Mouse (Mus musculus) C2C12 (cell line): ENCODE results near the gene Pdpr.

ENCODE experiments used
- CTCF ChIP-seq: IDR thresholded peaks from one replicate; pipeline ENCODE4 v1.5.1; 2011; ENCODE audit not compliant: control insufficient read depth, insufficient read depth, insufficient read length
- MYOG ChIP-seq: IDR thresholded peaks from one replicate; pipeline ENCODE4 v1.6.1; 2011; ENCODE audit not compliant: control insufficient read depth, insufficient read length; ENCODE audit errors: extremely low read depth
- USF1 ChIP-seq: IDR thresholded peaks from one replicate; pipeline ENCODE4 v1.6.1; 2011; ENCODE audit warnings: low read depth, mild to moderate bottlenecking, control low read depth, moderate library complexity

DNA sequence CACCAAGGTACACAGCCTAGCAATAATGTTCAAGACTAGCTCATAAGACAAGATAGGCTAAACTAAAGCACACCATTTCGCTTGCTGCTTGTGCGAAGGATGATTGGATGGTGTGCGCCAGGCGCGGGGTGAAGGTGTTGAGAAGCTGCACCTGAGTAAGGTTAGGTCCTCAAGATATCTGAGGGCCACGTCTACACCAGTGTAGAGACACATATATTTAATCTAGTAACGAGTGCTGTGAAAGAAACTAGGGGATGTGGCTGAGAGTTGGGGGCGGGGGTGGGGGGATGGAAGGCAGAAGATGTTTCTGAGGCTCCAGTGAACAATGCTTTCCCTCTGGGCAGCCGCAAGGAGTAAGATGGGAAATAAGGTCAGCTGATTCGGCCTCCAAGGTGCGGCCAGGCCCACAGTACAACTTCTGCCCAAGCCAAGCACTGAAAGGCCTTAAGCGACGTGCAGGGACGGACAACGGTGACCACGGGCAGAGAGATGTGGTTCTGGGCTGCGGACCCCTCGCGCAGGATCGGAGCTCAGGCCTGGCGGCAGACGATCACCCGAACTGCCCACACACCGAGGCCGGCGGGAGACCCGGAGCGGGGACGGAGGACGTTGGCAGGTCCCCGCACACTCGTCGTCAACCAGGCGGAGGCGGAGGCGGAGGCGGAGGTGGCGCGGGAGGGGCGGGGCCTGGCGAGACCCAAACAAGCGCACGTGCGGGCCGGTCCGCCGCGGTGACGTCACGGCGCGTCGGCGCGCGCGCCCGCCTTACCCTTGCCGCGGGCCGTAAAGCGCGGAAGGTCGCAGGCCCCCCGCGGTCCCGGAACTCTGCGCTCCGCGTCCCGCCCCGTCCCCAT lies at the start of gene Pdpr:
- TF ChIP-seq MYOG (no peak), CTCF (no peak), USF1 (no peak)
